Mouse (Mus musculus) layer of hippocampus, adult 11-12 months (tissue): ENCODE data around the gene Nfia.

Experiments
- DNase-seq: peaks from one replicate; pipeline ENCODE4 v3.0.0; 2022; ENCODE audit warnings: low spot score

Nfia gene

DNA sequence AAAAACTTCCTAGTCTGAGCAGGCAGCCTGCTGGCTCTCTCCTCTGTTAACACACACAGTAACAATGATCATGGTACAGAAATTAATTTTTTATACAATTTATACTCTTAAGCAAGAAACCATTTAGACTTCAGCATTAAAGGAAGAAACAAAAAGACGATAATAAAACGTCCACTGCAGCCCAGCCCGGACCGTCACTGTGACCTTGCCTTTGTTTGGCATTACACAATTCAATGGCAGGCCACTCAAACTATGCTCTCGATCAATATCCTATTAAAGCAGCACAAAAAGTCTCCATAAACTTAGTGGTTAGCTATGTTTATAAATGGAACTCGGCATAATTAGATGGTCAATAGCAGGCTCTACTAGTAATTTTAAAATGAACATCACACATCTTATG lies 232.5 kb downstream of the Nfia start:
- no peak for DNase-seq

DNA sequence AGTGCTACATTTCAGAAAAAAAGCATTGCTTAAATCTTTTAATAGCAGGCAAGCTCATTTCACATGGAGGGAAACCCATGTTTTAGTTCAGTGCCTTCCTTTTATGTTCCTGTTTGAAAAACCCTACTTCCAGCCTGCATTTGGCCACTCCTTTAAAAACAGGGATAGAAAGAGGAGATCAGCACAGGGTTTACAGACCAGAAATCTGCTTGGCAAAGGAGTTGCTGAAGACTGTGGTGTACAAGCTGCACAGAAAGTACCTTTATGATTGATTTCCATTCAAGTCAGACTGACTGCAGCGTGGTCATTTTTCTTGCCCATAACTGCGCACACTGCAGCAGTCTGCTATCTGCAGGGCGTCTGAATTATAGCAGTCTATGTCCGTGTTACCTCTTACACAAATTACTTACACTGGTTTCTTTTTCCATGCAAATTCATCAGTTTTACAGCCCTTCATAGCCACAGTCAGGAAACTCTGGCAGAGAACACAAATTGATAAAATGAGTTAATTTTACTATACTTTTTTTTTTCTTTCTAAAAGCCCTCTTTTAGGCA lies 236.4 kb downstream of the Nfia start:
- DNase-seq: no peak

GRCm38 (mm10) chr4:98009966-98010365 lies 237.4 kb downstream of the Nfia start:
- DNase-seq: no peak

- DNase-seq: no peak
Observed at GRCm38 (mm10) chr4:98019811-98020210, 247.3 kb downstream of the Nfia start.

DNA sequence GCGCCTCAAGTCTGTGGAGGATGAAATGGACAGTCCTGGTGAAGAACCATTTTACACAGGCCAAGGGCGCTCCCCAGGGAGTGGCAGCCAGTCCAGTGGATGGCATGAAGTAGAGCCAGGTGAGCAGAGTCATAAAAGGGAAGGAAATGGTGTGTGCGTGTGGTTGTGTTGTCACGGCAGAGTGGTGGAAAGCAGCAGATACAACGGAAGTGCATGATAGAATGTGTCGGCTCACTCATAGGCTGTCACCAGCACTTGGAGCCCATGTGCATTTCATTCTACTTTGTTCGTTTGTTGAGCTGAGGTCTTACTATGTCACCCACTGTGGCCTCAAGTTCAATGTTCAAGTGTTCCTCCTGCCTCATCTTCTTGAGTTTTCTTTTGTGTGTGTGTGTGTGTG lies 248.3 kb downstream of the Nfia start:
- no peak for DNase-seq

DNA sequence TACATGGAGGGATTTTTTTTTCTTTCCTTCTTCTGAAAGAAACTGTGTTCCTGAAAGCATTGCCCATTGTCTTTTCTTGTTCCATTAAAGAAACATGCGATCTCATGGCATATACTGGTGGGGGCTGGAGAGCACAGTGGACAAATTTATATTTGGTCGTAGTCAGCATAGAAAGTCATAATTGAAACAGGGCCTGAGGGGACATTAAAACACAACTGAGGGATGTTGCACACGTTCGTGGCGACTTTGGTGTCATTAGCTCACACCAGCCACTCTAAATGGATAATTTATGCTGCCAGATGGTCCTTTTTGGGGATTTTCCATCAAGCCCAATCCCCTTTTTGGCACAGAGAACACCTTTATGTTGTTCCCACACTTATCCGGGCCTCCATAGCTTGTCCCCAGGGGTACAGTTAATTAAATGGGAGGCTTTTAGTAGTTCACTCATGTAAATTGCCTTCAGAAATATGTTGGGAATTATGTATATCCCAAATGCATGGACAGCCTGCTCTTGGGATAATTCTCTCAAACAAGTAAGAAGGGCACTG lies 250.8 kb downstream of the Nfia start:
- DNase-seq: no peak

GRCm38 (mm10) chr4:98027412-98027811 lies 254.9 kb downstream of the Nfia start:
- DNase-seq: no peak

- DNase-seq: no peak
Observed at GRCm38 (mm10) chr4:98031871-98032270, 259.3 kb downstream of the Nfia start.

GRCm38 (mm10) chr4:98032332-98032731 lies 259.8 kb downstream of the Nfia start:
- DNase-seq: no peak

- no peak for DNase-seq
Observed at GRCm38 (mm10) chr4:98039095-98039494, 266.6 kb downstream of the Nfia start.

GRCm38 (mm10) chr4:98040179-98040578 lies 267.6 kb downstream of the Nfia start:
- no peak for DNase-seq

- no peak for DNase-seq
Observed at GRCm38 (mm10) chr4:98044611-98045010, 272.1 kb downstream of the Nfia start.

DNA sequence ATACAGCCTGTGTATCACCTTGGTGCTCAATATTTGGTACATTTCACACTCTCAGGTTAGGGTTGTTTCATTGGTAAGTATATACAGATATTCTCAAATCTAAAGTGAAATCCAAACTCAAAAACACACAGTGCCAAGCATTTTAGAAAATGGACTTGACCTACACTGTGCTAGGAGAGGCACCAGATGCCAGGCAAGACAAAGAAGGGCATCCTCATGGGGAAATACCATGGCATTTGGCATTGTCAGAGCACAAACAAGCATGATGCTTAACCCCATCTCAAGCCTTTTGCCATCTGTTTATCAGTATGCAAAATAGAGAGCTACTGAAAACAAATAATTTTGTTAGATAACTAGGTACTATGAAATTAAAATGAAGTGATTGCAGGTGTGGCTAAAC lies 274.8 kb downstream of the Nfia start:
- no peak for DNase-seq

GRCm38 (mm10) chr4:98049584-98049983 lies 277.1 kb downstream of the Nfia start:
- DNase-seq: no peak

DNA sequence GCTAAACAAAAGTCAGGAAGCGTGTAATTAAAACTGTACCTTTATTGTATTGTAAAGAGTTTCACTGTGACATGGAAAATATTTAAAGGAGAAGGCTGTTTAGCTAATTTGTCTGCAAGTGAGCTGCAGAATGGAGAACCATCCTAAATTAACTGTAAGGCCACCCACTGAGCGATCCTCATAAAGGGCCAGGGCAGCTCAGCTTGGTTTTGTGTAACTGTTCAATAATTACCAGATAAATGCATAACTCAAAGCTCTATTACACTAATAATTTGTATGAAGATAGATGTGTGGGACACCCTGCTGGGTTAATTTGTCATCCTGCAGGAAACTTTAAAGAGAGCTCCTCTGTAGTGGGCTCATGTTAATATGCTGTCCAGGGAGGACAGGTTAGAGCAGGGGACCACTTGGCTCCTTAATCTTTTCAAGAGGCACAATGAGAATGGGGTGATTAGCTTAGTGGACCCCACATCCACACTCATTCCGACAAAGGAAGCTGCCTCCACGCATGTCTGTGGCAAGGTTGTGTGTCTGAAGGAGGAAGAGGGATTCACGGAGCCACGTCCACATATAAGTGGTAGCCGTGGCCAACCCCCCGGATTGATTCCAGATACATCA lies 277.6 kb downstream of the Nfia start:
- DNase-seq: no peak

- DNase-seq: no peak
Observed at GRCm38 (mm10) chr4:98050781-98051180, 278.2 kb downstream of the Nfia start.

- no peak for DNase-seq
Observed at GRCm38 (mm10) chr4:98051326-98051725, 278.8 kb downstream of the Nfia start.

- DNase-seq: no peak
Observed at GRCm38 (mm10) chr4:98055036-98055435, 282.5 kb downstream of the Nfia start.

DNA sequence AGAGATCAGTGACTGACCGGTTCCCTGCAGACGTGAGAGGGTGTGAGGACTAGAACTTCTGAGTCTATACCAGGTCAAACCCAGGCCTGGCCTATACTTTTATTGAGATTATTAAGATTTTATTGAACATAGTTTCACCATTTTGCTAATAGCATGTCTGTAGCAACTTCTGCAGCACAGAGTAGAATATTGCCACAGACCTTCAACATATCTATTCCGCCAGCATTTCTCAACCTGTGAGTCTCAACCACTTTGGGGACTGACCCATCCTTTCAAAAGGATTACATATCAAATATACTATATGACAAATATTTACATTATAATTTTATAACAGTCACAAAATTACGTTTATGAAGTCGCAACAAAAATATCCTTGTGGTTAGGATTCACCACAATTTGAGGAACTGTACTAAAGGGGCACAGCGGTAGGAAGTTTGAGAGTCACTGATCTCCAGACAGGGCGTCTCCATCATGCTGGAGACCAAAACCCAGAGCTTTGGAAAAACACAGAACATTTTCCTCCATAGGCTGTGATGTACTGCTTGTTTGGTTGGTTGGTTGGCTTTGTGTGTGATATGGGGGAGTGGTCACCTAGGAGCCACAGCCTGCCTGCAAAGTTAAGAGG lies 284.0 kb downstream of the Nfia start:
- DNase-seq: no peak

DNA sequence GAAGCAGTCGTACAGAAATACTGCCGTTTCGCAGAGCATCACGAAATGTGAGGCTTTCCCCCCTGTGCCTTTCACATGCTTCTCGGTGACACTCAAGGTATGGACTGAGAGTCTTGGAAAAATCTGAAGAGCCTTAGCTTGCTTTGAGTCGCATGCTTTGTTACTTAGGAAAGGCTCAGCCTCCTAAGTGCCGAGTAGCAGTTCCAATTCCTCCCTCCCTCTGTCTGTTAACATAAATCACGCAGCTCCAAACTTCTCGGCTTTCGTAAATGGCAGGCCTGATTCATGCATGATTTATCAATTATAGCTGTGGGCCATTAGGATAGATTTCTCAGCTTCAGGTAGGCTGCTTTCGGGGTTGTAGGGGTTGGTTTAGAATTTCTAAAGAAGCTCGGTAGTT lies 284.7 kb downstream of the Nfia start:
- no peak for DNase-seq

DNA sequence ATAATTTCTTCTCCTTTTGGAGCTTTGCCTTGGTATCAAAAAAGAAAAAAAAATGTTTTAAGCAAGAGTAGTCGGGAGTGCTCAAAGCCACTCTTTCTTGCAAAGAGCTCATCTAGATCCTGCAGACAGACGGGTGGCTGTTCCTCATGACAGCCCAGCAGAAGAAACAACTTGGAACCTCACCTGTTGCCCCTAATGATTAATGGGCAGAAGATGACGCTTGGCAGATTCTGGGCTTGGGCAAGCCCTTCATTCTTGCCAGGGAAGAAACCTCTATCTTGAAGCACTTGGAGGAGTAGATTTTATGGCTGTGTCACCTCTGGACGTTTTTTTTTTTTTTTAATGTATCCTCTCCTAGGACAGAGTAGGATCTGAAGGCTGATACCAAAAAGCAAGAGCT lies 285.2 kb downstream of the Nfia start:
- no peak for DNase-seq

- no peak for DNase-seq
Observed at GRCm38 (mm10) chr4:98058182-98058581, 285.6 kb downstream of the Nfia start.

DNA sequence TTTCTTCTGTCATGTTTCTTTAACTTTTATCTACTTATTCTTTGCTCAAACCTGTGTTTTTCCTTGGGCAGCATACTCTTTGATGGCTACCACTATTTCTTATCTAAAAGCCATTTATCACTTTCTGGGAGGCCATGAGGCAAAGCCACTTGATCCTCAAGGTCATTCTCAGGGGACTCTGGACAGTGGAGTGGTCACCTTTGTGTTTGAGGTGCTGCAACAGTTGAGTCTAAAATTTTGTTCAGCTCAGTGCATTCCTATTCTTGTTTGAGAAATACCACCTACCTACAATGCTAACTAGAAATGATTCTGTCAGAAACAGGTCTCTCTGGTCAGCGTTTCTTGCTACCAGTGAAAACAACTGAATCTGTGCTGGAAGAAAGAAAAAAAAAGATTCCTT lies 288.1 kb downstream of the Nfia start:
- DNase-seq: no peak

GRCm38 (mm10) chr4:98061086-98061485 lies 288.6 kb downstream of the Nfia start:
- no peak for DNase-seq
